Mouse (Mus musculus): ENCODE results near the gene Slc7a1. TPM values are rescaled to one million over a fixed set of nuclear protein-coding genes. Genes with fewer than 3 reads are reported as not detected.

Gene Slc7a1
- total RNA-seq, 2 experiments from 2014 or later = 23.1 to 25.1 TPM

DNA sequence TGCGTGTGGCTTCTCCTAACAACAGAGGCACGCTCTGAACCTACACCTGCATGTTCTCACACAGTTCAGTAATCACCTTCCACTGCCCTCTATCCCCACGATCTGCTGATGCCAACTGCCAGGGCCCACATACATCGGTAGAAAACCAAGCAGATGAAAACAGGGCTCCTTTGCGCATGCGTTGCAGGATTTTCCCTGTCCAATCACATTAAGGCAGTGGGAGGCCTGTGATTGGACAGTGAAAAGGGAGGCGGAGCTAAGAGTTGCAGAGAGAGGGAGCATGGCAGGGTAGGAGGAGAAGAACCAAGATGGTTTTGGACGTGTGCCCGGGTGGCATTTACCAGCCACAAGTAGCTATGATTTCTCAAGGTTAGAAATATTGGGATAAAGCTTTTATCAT is 28.3 kb downstream of the Slc7a1 start:
- ATAC-seq (replicated peaks; ENCODE audit: poor library complexity, severe bottlenecking) = no peak

DNA sequence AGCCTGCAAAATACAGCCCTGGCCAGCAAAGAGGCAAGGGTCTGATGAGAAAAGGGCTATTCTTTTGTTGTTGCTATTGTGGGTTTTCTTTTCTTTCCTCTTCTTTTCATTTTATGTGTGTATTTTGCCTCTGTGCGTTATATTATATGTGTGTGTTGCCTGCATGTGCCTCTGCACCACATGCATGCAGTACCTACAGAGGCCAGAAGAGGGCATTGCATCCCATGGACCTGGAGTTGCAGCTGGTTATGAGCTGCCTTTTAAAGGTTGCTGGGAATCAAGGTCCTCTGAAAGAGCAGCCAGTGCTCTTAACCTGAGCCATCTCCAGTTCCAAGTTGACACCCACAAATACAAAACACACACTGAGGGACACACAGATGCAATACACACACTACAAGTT is 29.1 kb downstream of the Slc7a1 start:
- peak; percentile 72 for ATAC-seq (replicated peaks; ENCODE audit: poor library complexity, severe bottlenecking)

- ATAC-seq (replicated peaks; ENCODE audit: poor library complexity, severe bottlenecking) = no peak
Measured at GRCm38 (mm10) chr5:148369178-148369577, 30.5 kb downstream of the Slc7a1 start.

DNA sequence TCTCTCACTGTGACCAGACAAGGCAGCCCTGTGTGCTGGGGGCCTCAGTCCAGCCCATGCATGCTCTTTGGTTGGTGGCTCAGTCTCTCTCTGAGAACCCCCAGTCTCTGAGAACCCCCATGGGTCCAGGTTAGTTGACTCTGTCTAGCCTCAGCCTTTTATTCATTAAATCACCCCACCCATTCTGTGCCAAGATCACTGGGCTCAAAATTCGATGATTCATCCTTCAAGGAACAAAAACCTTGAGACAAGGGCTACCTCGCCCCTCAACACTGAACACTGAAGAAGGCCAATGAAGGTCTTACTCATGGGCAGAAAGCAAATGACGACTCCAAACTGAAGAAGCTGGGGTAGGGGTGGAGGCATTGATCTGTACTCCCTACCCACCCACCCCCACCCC is 31.9 kb downstream of the Slc7a1 start:
- no peak for ATAC-seq (replicated peaks; ENCODE audit: poor library complexity, severe bottlenecking)

DNA sequence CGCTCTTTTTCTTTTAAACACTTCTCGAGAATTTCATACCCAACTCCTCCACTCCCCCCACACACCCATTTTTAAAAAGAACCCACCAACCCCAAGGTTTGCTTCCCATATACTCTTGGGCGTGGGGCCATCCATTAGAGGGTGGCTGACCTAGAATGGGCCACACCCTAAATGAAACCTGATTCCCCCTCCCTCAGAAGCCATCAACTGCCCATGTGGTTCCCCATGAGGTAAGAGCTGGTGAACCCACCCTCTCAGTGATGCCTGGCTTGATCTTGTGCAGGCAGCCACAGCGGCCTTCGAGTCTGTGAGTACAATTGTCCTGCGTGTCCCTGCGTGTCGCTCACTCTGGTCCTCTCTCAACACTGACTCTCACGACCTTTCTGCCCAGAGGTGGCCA is 33.2 kb downstream of the Slc7a1 start:
- ATAC-seq (replicated peaks; ENCODE audit: poor library complexity, severe bottlenecking) = no peak

DNA sequence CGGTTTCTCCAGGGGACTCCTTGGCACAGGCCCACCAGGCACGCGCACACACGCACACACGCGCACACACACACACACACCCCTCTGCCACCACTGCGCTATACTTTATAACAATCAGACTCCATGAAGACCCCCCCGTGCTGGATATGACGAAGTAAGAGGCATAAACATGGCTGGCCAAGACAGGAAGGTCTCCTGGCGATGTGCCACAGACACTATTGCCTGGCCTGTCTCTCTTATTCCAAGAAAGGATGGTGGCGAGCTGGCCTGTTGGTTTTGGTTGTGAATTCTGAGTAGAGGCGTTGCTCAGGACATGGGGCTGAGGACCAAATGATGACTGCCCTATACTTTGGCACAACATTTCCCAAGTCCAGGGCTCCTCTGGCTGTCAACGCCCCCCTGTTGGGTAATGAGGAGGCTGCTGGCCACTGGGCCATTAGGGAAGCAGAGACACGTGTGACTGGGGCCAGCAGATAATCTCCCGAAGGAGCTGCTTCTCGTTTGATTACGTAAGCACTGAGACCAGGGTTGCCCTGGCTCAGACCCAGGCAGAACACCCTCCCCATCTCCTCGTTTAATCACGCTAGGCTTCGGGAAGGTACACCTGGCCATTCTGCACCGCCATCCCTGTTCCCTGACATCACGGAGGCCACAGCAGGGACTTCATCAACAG is 36.1 kb downstream of the Slc7a1 start:
- peak; percentile 93 for ATAC-seq (replicated peaks; ENCODE audit: poor library complexity, severe bottlenecking)

DNA sequence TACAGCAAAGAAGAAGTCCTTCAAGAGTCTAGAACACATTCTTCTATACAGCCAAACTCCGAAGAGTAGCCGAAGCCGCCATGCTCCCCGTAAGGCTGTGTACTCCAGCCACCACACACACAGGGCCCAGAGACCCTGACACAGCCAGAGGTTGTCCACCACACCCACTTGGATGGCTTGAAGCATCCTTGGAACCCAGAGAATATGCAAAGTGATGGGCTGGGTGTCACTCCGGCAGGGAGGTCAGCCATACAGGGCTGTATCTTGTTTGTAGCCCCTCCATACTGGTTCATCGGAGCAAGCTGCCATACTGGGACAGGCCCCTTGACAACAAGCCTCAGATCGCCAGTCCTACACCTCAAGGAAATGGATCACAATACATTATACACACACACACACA is 37.4 kb downstream of the Slc7a1 start:
- no peak for ATAC-seq (replicated peaks; ENCODE audit: poor library complexity, severe bottlenecking)

DNA sequence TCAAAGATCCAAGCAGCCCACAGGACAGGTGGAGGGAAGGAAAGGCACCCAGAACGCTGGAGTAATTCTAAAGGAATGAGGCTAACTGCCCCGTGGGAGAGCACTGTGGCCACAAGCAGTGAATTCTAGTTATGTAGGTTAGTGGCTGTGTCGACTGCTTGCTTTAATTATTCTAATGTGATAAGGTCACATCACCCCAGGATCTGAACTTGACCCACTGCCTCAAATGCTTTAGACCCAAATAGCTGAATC is 38.0 kb downstream of the Slc7a1 start:
- no peak for ATAC-seq (replicated peaks; ENCODE audit: poor library complexity, severe bottlenecking)

- no peak for ATAC-seq (replicated peaks; ENCODE audit: poor library complexity, severe bottlenecking)
Measured at GRCm38 (mm10) chr5:148360922-148361758, 38.6 kb downstream of the Slc7a1 start.

GRCm38 (mm10) chr5:148359131-148359530 is 40.6 kb downstream of the Slc7a1 start:
- no peak for ATAC-seq (replicated peaks; ENCODE audit: poor library complexity, severe bottlenecking)

DNA sequence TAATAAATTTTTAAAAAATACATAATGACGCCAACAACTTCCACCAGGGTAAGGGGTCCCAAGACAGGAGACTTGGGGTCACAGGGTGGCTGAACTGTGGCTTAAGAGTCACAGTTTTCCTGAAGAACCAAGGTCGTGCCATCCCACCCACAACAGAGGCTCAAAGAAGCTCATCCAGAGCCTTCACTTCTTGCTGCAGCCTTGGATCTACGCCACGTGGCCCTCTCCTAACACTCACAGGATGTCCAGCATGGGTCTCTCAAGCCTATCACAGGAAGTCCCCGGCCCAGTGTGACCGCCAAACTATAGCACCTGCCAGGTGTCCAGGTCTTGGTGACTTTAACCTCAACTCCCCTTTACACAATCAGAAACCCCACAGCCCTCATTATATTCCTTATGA is 42.5 kb downstream of the Slc7a1 start:
- ATAC-seq (replicated peaks; ENCODE audit: poor library complexity, severe bottlenecking) = no peak

GRCm38 (mm10) chr5:148355822-148356221 is 43.9 kb downstream of the Slc7a1 start:
- no peak for ATAC-seq (replicated peaks; ENCODE audit: poor library complexity, severe bottlenecking)

DNA sequence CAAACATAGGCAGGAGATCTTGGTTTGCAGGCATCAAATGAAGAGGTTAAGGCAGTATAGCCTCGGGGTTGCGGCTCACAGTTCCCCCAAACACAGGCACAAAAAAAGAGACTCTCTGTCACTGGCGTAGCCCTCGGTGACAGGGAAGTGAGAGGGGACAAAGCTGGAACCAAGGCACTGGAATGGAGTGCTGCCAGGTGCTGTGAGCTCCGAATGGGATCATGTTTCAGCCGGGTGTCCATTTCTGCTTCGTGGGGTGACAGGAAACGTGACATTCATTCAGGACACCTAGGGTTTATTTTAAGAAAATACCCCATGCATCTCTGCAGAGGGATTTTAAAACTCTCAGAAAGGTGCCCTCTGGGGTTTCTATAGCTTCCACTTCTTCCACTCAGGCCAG is 45.2 kb downstream of the Slc7a1 start:
- no peak for ATAC-seq (replicated peaks; ENCODE audit: poor library complexity, severe bottlenecking)

DNA sequence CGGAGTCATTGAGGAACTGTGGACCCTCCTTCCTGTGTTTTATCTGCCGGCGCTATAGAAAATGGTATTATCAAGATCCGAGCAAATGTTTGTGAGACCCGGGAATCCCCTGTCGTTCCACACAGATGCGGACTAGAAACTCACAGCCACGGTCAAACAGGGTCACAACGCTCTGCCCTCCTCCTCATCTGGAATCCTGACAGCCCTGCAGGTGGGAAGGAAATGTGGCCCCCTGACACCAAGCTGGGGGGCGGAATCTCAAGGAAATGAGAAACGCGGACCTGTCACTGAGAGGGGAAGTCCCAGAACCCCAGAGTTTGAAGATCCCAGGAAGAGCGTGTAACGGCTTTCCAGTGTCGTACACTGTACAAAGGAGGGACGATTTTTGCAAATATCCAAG is 46.3 kb downstream of the Slc7a1 start:
- ATAC-seq (replicated peaks; ENCODE audit: poor library complexity, severe bottlenecking) = no peak

DNA sequence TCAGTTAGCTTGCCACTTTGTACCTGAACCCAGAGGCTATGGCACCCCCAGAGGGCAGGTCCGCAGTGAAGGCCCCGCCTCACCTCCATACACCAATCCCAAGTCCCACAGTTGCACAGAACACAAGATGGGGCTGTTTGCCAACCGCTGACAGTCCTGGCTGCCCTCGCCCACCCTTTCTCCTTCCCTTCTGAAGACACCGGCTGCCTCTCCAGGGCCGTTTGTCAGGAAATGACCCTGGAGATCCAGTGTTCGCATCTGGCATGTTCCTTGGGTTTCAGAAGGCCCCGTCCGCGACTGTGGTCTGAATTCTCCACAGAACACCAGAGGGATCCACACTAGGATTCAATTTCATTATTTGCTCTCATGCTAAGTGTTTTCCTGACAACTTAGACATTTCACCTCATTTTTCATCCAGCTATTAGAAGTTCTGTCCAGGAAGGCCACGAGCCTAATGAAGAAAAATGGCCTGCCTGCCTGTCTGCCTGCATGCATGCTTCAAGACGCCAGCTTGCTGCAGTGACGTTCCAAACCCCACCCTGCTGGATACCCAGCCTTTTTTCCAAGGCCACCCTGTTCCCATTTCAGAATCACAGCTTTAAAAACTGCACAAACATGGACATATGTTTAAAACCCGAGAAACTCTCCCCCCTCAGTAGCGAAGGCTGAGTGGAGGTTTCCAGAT is 50.2 kb downstream of the Slc7a1 start:
- no peak for ATAC-seq (replicated peaks; ENCODE audit: poor library complexity, severe bottlenecking)

GRCm38 (mm10) chr5:148348153-148348552 is 51.6 kb downstream of the Slc7a1 start:
- no peak for ATAC-seq (replicated peaks; ENCODE audit: poor library complexity, severe bottlenecking)

- ATAC-seq (replicated peaks; ENCODE audit: poor library complexity, severe bottlenecking) = peak; percentile 41; the same call in 1 of the 2 replicates
Measured at GRCm38 (mm10) chr5:148346543-148346942, 53.2 kb downstream of the Slc7a1 start.

GRCm38 (mm10) chr5:148344374-148344773 is 55.3 kb downstream of the Slc7a1 start:
- no peak for ATAC-seq (replicated peaks; ENCODE audit: poor library complexity, severe bottlenecking)

GRCm38 (mm10) chr5:148342061-148342741 is 57.5 kb downstream of the Slc7a1 start:
- ATAC-seq (replicated peaks; ENCODE audit: poor library complexity, severe bottlenecking) = peak; percentile 91

- ATAC-seq (replicated peaks; ENCODE audit: poor library complexity, severe bottlenecking) = no peak
Measured at GRCm38 (mm10) chr5:148339126-148339525, 60.6 kb downstream of the Slc7a1 start.

- ATAC-seq (replicated peaks; ENCODE audit: poor library complexity, severe bottlenecking) = peak; percentile 79
Measured at GRCm38 (mm10) chr5:148332622-148332974, 67.1 kb downstream of the Slc7a1 start.

Measured in granulocyte monocyte progenitor cell, adult 5-6 weeks (primary cell).